Mouse (Mus musculus): ENCODE results near the gene Pecam1. TPM values are rescaled to one million over a fixed set of nuclear protein-coding genes. Genes with fewer than 3 reads are reported as not detected.

Pecam1 gene
- polyA plus RNA-seq, 1 experiment: 0.15 TPM

DNA sequence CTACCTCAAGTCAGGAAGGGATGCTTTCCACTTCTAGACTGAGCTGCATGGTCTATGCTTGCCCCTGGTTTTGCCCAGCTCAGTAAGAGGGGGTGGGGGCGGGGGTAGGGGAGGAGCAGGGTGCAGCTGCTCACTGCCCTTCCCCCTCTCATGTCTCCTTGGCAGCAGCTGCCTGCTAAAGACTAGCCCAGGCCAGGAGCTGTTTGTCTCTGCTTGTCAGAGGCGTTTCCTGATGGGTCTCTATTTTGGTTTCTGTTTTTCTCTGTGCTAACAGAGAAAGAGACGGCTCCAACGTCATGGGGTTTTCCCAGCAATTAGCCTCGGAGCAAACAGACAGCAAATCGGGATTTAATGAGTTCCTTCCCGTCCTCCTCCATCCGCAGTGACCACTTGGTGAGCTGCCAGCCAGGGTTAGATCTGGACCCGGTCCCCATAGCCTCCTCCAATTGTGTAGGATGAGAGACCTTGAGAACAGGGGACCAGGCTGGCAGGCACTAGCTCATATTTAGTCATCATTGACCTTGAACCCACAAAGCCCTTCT, 75.7 kb downstream of the Pecam1 start:
- H3K79me2 ChIP-seq (ENCODE audit: control insufficient read depth, insufficient read depth): no peaks in the 10 kb centered on the region
- no peaks in the 10 kb centered on the region for H3K36me3 ChIP-seq (ENCODE audit: control insufficient read depth, insufficient read depth)
- no peaks in the 10 kb centered on the region for H3K27me3 ChIP-seq (ENCODE audit: control insufficient read depth, insufficient read depth, insufficient read length)
- no peak overlapping the region for H3K4me3 ChIP-seq (ENCODE audit: insufficient read depth, poor library complexity, severe bottlenecking)
- peak overlapping the region; percentile 13 for H3ac ChIP-seq (ENCODE audit: control insufficient read depth, insufficient read length, low read depth)
- TF ChIP-seq MYOD1 (IDR thresholded peaks at IDR 0.05; ENCODE audit: control insufficient read depth, insufficient read length, low read depth): peak; percentile 44
- TF ChIP-seq FOSL1 (IDR thresholded peaks at IDR 0.05; ENCODE audit: insufficient read depth, low read length, poor library complexity, severe bottlenecking): no peak
- H3K79me3 ChIP-seq (ENCODE audit: low read depth): no peaks in the 10 kb centered on the region

DNA sequence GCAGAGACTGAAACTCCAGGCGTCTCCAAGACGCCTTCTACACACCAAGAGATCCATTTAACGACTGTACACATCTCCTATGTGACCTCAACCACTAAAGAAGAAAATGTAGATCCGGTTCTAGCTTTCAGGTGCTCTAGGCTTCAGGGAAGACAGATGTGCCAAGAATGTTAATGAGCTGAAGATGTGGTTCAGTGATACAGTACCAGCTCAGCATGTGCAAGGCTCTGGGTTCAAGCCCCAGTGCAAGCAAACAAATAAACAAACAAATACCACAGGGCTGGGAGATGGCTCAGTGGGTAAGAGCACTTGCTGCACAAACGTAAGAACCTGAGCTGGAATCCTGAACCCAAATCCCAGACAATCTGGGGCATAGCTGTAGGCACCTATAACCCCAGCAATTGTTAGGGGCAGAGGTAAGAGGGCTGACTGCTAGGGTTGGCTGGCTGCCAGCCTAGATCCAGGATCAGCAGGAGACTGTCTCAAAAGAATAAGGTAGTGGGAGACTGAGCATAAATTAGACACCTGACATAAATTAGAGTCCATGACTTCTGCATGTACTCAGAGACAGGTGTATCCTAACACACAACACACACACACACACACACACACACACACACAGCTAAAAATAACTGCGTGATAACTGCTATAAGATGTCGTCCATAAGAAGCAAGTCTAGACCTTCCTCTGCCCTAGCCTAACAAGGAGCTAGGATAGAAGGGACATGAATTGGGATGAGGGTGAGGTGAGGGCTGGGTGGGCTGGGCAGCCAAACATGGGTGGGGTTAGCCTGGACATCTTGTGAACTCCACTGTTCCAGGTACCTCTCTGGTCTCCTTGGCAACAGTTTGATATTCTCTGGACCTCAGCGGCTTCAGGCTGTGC, 76.5 kb downstream of the Pecam1 start:
- H3K36me3 ChIP-seq (ENCODE audit: control insufficient read depth, insufficient read depth): no peaks in the 10 kb centered on the region
- H3K4me3 ChIP-seq (ENCODE audit: insufficient read depth, poor library complexity, severe bottlenecking): no peak overlapping the region
- H3ac ChIP-seq (ENCODE audit: control insufficient read depth, insufficient read length, low read depth): peak overlapping the region; percentile 12
- H3K79me3 ChIP-seq (ENCODE audit: low read depth): no peaks in the 10 kb centered on the region
- no peaks in the 10 kb centered on the region for H3K79me2 ChIP-seq (ENCODE audit: control insufficient read depth, insufficient read depth)
- no peaks in the 10 kb centered on the region for H3K27me3 ChIP-seq (ENCODE audit: control insufficient read depth, insufficient read depth, insufficient read length)
- TF ChIP-seq CTCF (IDR thresholded peaks at IDR 0.05; ENCODE audit: control insufficient read depth, insufficient read depth, insufficient read length) (no peak), FOSL1 (IDR thresholded peaks at IDR 0.05; ENCODE audit: insufficient read depth, low read length, poor library complexity, severe bottlenecking) (no peak), MAX (IDR thresholded peaks at IDR 0.05) (no peak), MYOG (IDR thresholded peaks at IDR 0.05; ENCODE audit: control insufficient read depth, extremely low read depth, insufficient read length) (no peak), MYOD1 (IDR thresholded peaks at IDR 0.05; ENCODE audit: control insufficient read depth, insufficient read length, low read depth) (no peak), USF1 (IDR thresholded peaks at IDR 0.05; ENCODE audit: low read depth) (no peak), CEBPB (IDR thresholded peaks at IDR 0.05; ENCODE audit: low read depth) (no peak)

DNA sequence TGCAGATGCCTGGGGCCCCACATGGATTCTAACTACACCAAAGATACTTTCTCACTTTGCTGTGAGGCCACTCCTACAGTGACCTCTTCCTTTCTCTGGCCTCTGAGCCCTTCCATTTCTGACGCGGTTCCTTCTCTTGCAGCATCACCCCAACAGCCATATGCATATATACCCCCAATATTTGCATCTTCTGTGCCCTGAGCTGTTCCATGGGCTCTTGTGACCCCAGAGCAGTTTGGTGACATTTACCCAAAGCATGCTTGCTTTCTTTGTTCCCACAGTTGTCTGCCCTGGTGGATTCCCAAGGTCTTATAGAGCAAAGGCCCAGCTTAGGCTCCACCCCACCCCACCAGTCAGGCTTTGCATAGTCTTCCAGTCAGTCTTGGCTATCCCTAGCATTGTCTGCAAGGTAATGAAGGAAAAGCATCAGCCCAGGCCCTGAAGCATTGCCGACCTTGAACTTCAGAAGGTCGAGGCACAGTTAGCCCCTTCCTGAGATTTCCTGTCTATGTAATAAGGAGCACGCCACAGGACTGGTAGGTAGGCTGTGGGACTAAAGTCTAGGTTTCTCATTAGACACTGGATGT, 77.4 kb downstream of the Pecam1 start:
- Histone ChIP-seq H3K79me3 (ENCODE audit: low read depth) (no peaks in the 10 kb centered on the region), H3K27me3 (ENCODE audit: control insufficient read depth, insufficient read depth, insufficient read length) (no peaks in the 10 kb centered on the region), H3K79me2 (ENCODE audit: control insufficient read depth, insufficient read depth) (no peaks in the 10 kb centered on the region), H3ac (ENCODE audit: control insufficient read depth, insufficient read length, low read depth) (no peak overlapping the region), H3K36me3 (ENCODE audit: control insufficient read depth, insufficient read depth) (no peaks in the 10 kb centered on the region), H3K4me3 (ENCODE audit: insufficient read depth, poor library complexity, severe bottlenecking) (no peak overlapping the region)
- no peak for TF ChIP-seq CTCF (IDR thresholded peaks at IDR 0.05; ENCODE audit: control insufficient read depth, insufficient read depth, insufficient read length)

DNA sequence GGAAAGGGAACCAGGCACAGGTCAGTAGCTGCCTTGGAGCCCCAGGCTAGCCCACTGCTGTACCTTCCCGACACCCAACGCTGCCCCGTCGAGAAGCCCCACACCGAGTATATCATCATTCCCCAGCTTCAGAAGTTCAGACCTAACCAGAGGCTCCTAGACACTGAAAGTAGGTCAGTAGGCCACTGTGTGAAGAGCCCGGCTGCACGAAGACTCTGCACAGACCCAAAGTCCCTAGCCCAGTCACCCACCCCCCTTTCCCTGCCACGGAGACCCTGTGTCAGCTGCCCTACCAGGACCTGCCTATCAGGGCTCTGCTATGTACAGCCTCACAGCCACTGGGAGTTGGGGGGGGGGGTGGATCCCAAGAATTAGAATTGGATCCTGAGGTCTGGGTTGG, 78.6 kb downstream of the Pecam1 start:
- Histone ChIP-seq H3K36me3 (ENCODE audit: control insufficient read depth, insufficient read depth) (no peaks in the 10 kb centered on the region), H3K79me3 (ENCODE audit: low read depth) (no peaks in the 10 kb centered on the region), H3K27me3 (ENCODE audit: control insufficient read depth, insufficient read depth, insufficient read length) (no peaks in the 10 kb centered on the region), H3K79me2 (ENCODE audit: control insufficient read depth, insufficient read depth) (no peaks in the 10 kb centered on the region), H3ac (ENCODE audit: control insufficient read depth, insufficient read length, low read depth) (no peak overlapping the region), H3K4me3 (ENCODE audit: insufficient read depth, poor library complexity, severe bottlenecking) (no peak overlapping the region)
- no peak for TF ChIP-seq CTCF (IDR thresholded peaks at IDR 0.05; ENCODE audit: control insufficient read depth, insufficient read depth, insufficient read length)
- TF ChIP-seq MYOG (IDR thresholded peaks at IDR 0.05; ENCODE audit: control insufficient read depth, extremely low read depth, insufficient read length): no peak
- no peak for TF ChIP-seq USF1 (IDR thresholded peaks at IDR 0.05; ENCODE audit: low read depth)
- no peak for TF ChIP-seq MAX (IDR thresholded peaks at IDR 0.05)
- TF ChIP-seq MYOD1 (IDR thresholded peaks at IDR 0.05; ENCODE audit: control insufficient read depth, insufficient read length, low read depth): no peak
- TF ChIP-seq FOSL1 (IDR thresholded peaks at IDR 0.05; ENCODE audit: insufficient read depth, low read length, poor library complexity, severe bottlenecking): no peak
- no peak for TF ChIP-seq CEBPB (IDR thresholded peaks at IDR 0.05; ENCODE audit: low read depth)

DNA sequence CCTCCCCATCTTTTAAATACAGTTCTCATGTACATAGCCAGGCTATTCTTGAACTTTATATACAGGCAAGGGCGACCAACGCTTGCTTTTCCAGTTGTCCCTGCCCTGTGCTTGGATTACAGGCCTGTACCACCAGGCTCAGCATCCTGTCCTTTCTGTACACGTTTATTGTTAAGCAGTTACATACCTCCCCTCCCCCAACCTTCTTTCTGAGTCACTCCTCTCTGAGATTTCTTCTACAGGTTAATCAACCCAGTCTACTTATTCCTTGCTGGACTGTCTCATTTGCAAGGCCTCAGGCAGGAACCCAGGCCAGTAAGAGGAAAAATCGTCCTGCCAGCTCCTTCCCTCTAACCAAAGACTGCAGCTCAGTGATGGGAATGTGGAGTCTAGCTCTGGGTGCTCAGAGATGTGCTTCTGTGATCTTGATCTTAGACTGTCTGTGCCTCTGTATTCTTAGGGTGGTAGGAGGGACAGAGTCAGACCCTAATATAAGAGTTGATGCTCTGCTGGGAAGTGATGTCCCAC, 79.4 kb downstream of the Pecam1 start:
- no peaks in the 10 kb centered on the region for H3K79me3 ChIP-seq (ENCODE audit: low read depth)
- H3ac ChIP-seq (ENCODE audit: control insufficient read depth, insufficient read length, low read depth): no peak overlapping the region
- no peaks in the 10 kb centered on the region for H3K27me3 ChIP-seq (ENCODE audit: control insufficient read depth, insufficient read depth, insufficient read length)
- H3K36me3 ChIP-seq (ENCODE audit: control insufficient read depth, insufficient read depth): no peaks in the 10 kb centered on the region
- H3K4me3 ChIP-seq (ENCODE audit: insufficient read depth, poor library complexity, severe bottlenecking): no peak overlapping the region
- H3K79me2 ChIP-seq (ENCODE audit: control insufficient read depth, insufficient read depth): no peaks in the 10 kb centered on the region
- TF ChIP-seq CTCF (IDR thresholded peaks at IDR 0.05; ENCODE audit: control insufficient read depth, insufficient read depth, insufficient read length) (no peak), MYOD1 (IDR thresholded peaks at IDR 0.05; ENCODE audit: control insufficient read depth, insufficient read length, low read depth) (no peak), USF1 (IDR thresholded peaks at IDR 0.05; ENCODE audit: low read depth) (no peak), CEBPB (IDR thresholded peaks at IDR 0.05; ENCODE audit: low read depth) (no peak), MAX (IDR thresholded peaks at IDR 0.05) (no peak), FOSL1 (IDR thresholded peaks at IDR 0.05; ENCODE audit: insufficient read depth, low read length, poor library complexity, severe bottlenecking) (no peak), MYOG (IDR thresholded peaks at IDR 0.05; ENCODE audit: control insufficient read depth, extremely low read depth, insufficient read length) (no peak)

Data from C2C12 (cell line).